Mouse (Mus musculus) midbrain, embryonic 11.5 days (tissue): ENCODE results near the gene Mcat. TPM values are rescaled to one million over a fixed set of nuclear protein-coding genes. Genes with fewer than 3 reads are reported as not detected.

ENCODE experiments used
- ATAC-seq: fragments of 200-750 bp; cut with Nextera tagmentation; 2 replicates; pipeline ENCODE4 v1.8.0; 2017; ENCODE audit warnings: moderate TSS enrichment, moderate library complexity; ENCODE audit not compliant: low FRiP score
- DNase-seq: peaks from one replicate; pipeline ENCODE4 v3.0.0; 2015; ENCODE audit warnings: low spot score; ENCODE audit errors: missing footprints
- H3K27ac ChIP-seq: fragments of 300-500 bp; sonication (generic); 2 replicates; pipeline ENCODE4 v1.5.1; 2014; ENCODE audit warnings: low read depth, low read length
- H3K27me3 ChIP-seq: fragments of 300-500 bp; sonication (generic); 2 replicates; pipeline ENCODE4 v1.6.1; 2014; ENCODE audit warnings: mild to moderate bottlenecking, low read length, moderate library complexity, mixed read lengths; ENCODE audit not compliant: control insufficient read depth, insufficient read depth
- H3K36me3 ChIP-seq: fragments of 300-500 bp; sonication (generic); 2 replicates; pipeline ENCODE4 v1.6.1; 2014; ENCODE audit warnings: mild to moderate bottlenecking, low read length, moderate library complexity, mixed read lengths; ENCODE audit not compliant: control insufficient read depth, insufficient read depth
- H3K4me1 ChIP-seq: fragments of 300-500 bp; sonication (generic); 2 replicates; pipeline ENCODE4 v1.6.1; 2014; ENCODE audit warnings: low read length; ENCODE audit not compliant: control insufficient read depth, insufficient read depth
- H3K4me2 ChIP-seq: fragments of 300-500 bp; sonication (generic); 2 replicates; pipeline ENCODE4 v1.6.1; 2014; ENCODE audit warnings: mild to moderate bottlenecking, moderate library complexity
- H3K4me3 ChIP-seq: fragments of 300-500 bp; sonication (generic); 2 replicates; pipeline ENCODE4 v1.5.1; 2014; ENCODE audit warnings: low read depth, low read length
- H3K9ac ChIP-seq: fragments of 300-500 bp; sonication (generic); 2 replicates; pipeline ENCODE4 v1.6.1; 2014; ENCODE audit warnings: low read length
- H3K9me3 ChIP-seq: fragments of 300-500 bp; sonication (generic); 2 replicates; pipeline ENCODE4 v1.6.1; 2016; ENCODE audit warnings: low read length; ENCODE audit not compliant: control insufficient read depth
- WGBS: fragments of 180-500 bp; shearing (Covaris S2); extraction: QIAGEN DNeasy Blood & Tissue Kit; methylation state at CpG from one replicate; pipeline ENCODE4 v1.1.7; 2014; 5-methylcytosine and 5-hydroxymethylcytosine counted together
- polyA plus RNA-seq: library from polyadenylated mRNA; unstranded; fragments of >200 nt; fragmentation: Nextera tagmentation; extraction: Ambion mirVana; gene quantifications from 2 replicates; pipeline ENCODE4 v1.2.1, GENCODE M21; 2014

Gene Mcat
- polyA plus RNA-seq, 1 experiment from 2014 or later, result 36.6 TPM

DNA sequence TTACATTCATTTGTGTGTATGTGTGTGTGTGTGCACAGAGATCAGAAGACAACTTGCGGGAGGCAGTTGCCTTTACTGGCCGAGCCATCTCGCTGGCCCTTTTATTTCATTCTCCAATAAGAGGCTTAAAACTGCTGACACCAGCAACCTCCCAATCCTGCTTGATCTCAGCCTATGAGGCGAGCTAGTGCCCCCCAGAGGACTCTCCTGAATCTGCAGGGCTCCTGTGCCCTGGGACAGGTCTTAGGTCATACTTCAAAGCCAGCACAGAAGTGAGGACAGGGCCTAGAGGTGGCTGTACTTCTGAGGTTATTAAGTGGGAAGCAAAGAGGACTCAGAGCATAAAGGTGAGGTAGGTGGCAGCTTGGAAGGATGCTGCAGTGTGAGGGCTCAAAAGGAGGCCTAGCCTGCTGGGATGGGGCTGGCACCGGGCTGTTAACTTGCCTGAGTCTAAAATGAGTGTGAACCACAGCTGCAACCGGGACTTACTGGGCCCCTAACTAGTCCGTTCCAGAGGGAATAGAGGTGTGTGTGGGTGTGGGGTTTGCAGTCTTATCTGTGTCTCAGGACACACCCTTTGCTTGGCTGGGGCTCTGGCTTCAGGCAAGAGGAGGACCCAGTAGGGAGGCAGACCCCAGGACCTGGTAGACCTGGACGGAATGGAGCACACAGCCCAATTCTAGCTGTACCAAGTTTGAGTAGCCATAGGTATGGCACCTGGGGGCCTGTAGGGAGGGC is 20.0 kb upstream of the Mcat start:
- no peaks in the 10 kb centered on the region; the same call in 1 of the 2 replicates for H3K9me3 ChIP-seq
- WGBS, result 67% methylated on average over 8 of the region's 8 CpGs
- H3K9ac ChIP-seq, result no peak overlapping the region
- no peaks in the 10 kb centered on the region for H3K27me3 ChIP-seq
- DNase-seq, result peak; percentile 92
- H3K4me1 ChIP-seq, result no peaks in the 10 kb centered on the region
- no peak overlapping the region for H3K27ac ChIP-seq
- ATAC-seq, result no peak
- no peak overlapping the region for H3K4me3 ChIP-seq
- peaks cover 48% of the 10 kb centered on the region for H3K36me3 ChIP-seq
- H3K4me2 ChIP-seq, result no peak overlapping the region

- DNase-seq (no peak), ATAC-seq (no peak)
- WGBS, result 84% methylated on average over 4 of the region's 4 CpGs
- Histone ChIP-seq H3K36me3 (peaks cover 50% of the 10 kb centered on the region), H3K4me3 (no peak overlapping the region), H3K27ac (no peak overlapping the region), H3K9ac (no peak overlapping the region), H3K4me2 (no peak overlapping the region), H3K27me3 (no peaks in the 10 kb centered on the region), H3K4me1 (no peaks in the 10 kb centered on the region), H3K9me3 (no peaks in the 10 kb centered on the region; the same call in 1 of the 2 replicates)
Measured at GRCm38 (mm10) chr15:83582931-83583330, 19.3 kb upstream of the Mcat start.

DNA sequence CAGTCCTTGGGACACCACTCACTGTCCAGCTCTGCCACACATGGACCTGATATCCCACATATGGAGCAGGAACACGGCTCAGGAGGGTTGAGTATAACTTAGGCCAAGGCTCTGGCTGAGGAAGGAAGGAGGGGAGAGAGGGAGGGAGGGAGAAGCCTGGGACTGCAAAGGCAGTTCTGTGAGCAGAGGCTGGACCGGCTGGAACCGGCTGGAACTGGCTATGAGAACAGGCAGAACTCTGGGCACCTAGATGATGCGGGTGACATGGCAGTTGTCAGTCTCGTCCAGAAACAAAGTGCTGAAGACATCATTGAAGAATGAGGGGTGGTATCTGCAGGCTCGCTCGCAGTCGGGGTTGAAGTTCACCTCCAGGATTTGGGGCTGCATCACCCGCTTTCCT is 13.1 kb upstream of the Mcat start:
- H3K9me3 ChIP-seq, result no peaks in the 10 kb centered on the region
- WGBS, result 94% methylated on average over 9 of the region's 9 CpGs
- no peaks in the 10 kb centered on the region for H3K27me3 ChIP-seq
- no peaks in the 10 kb centered on the region for H3K4me1 ChIP-seq
- DNase-seq (no peak), ATAC-seq (no peak)
- H3K9ac ChIP-seq, result no peak overlapping the region
- no peak overlapping the region for H3K4me3 ChIP-seq
- no peak overlapping the region for H3K27ac ChIP-seq
- no peak overlapping the region for H3K4me2 ChIP-seq
- H3K36me3 ChIP-seq, result peaks cover 36% of the 10 kb centered on the region

DNA sequence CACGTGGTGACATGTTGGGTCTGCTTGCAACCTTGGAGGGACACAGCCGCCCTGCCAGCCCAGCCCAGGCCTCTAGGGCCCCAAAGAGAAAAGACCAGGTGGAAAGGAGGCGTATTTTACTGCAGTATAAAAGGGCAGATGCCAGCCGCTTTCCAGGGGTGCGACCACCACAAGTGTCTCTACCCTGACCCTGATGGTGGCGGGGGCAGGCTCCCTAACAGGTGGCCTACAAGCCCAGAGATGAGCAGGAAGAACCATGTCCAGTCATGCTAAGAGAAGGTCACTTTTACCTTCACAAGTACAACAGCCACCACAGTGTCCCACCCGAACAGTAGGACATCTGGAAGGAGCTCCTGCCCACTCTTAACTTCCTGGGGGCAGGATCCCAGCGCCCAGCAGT is 12.0 kb upstream of the Mcat start:
- Histone ChIP-seq H3K36me3 (peaks cover 29% of the 10 kb centered on the region), H3K27me3 (no peaks in the 10 kb centered on the region), H3K9ac (no peak overlapping the region), H3K9me3 (no peaks in the 10 kb centered on the region), H3K27ac (no peak overlapping the region), H3K4me3 (no peak overlapping the region), H3K4me2 (no peak overlapping the region), H3K4me1 (no peaks in the 10 kb centered on the region)
- DNase-seq (no peak), ATAC-seq (no peak)
- 89% methylated on average over 8 of the region's 8 CpGs for WGBS

- WGBS, result 94% methylated on average over 6 of the region's 6 CpGs
- no peaks in the 10 kb centered on the region for H3K9me3 ChIP-seq
- DNase-seq (no peak), ATAC-seq (no peak)
- H3K4me3 ChIP-seq, result no peak overlapping the region
- H3K4me2 ChIP-seq, result no peak overlapping the region
- no peaks in the 10 kb centered on the region for H3K4me1 ChIP-seq
- H3K9ac ChIP-seq, result no peak overlapping the region
- H3K36me3 ChIP-seq, result peaks cover 22% of the 10 kb centered on the region
- no peak overlapping the region for H3K27ac ChIP-seq
- no peaks in the 10 kb centered on the region for H3K27me3 ChIP-seq
Measured at GRCm38 (mm10) chr15:83574731-83575351, 11.3 kb upstream of the Mcat start.

GRCm38 (mm10) chr15:83573606-83574005 is 10.0 kb upstream of the Mcat start:
- no peaks in the 10 kb centered on the region for H3K4me1 ChIP-seq
- H3K4me2 ChIP-seq, result no peak overlapping the region
- peaks cover 17% of the 10 kb centered on the region for H3K36me3 ChIP-seq
- no peak overlapping the region for H3K9ac ChIP-seq
- no peaks in the 10 kb centered on the region for H3K9me3 ChIP-seq
- H3K4me3 ChIP-seq, result no peak overlapping the region
- H3K27ac ChIP-seq, result no peak overlapping the region
- DNase-seq, result no peak
- WGBS, result 97% methylated on average over 12 of the region's 12 CpGs
- H3K27me3 ChIP-seq, result no peaks in the 10 kb centered on the region
- no peak for ATAC-seq

DNA sequence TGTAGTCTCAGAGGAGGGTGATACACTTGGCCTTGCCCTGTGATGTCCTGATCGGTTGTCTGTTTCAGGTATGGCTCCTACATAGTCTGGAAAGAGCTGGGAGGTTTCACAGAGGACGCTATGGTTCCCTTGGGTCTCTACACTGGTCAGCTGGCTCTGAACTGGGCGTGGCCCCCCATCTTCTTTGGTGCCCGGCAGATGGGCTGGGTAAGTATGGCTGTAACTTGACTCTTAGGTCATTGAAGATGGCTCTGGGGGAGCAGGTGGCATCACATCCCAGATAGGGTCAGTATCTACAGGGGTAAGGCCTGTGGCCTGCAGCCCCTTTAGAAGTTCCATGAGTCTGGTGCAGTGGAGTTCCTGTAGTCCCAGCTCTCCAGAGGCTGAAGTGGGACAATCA is 8.5 kb upstream of the Mcat start:
- H3K27me3 ChIP-seq, result no peaks in the 10 kb centered on the region; the same call in 1 of the 2 replicates
- WGBS, result 88% methylated on average over 4 of the region's 4 CpGs
- no peaks in the 10 kb centered on the region for H3K9me3 ChIP-seq
- H3K36me3 ChIP-seq, result 0 out of 2 replicates have a peak, but pooled peaks cover 10% of the 10 kb centered on the region
- DNase-seq (no peak), ATAC-seq (no peak)
- no peak overlapping the region for H3K4me3 ChIP-seq
- no peaks in the 10 kb centered on the region for H3K4me1 ChIP-seq
- no peak overlapping the region for H3K4me2 ChIP-seq
- H3K27ac ChIP-seq, result no peak overlapping the region
- no peak overlapping the region for H3K9ac ChIP-seq

DNA sequence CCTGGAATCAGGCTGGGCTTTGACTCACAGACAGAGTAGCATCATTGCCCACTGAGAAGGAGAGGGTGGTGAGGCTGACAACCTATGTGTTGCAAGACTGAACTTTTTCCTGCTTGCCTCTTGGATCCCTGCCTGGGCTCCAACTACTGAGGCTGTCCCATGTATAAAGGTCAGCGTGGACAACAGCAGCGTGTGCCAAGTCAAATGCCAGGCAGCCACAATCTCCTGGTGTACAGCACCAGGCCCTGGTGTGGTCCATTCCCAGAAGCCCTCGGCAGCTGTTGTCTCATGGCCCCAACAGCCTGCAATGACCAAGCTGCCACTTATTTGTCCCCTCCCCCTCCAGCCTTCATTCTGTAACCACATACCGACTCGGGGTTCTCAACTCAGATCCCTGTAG is 8.0 kb upstream of the Mcat start:
- H3K4me2 ChIP-seq, result no peak overlapping the region
- ATAC-seq, result no peak
- no peaks in the 10 kb centered on the region for H3K4me1 ChIP-seq
- WGBS, result 85% methylated on average over 5 of the region's 5 CpGs
- no peaks in the 10 kb centered on the region for H3K9me3 ChIP-seq
- H3K4me3 ChIP-seq, result no peak overlapping the region
- no peak overlapping the region for H3K27ac ChIP-seq
- H3K9ac ChIP-seq, result no peak overlapping the region
- H3K36me3 ChIP-seq, result 0 out of 2 replicates have a peak, but pooled peaks cover 10% of the 10 kb centered on the region
- no peaks in the 10 kb centered on the region; the same call in 1 of the 2 replicates for H3K27me3 ChIP-seq
- no peak for DNase-seq

GRCm38 (mm10) chr15:83570641-83571040 is 7.1 kb upstream of the Mcat start:
- DNase-seq (no peak), ATAC-seq (no peak)
- Histone ChIP-seq H3K36me3 (0 out of 2 replicates have a peak, but pooled peaks cover 5% of the 10 kb centered on the region), H3K4me1 (no peaks in the 10 kb centered on the region), H3K9ac (no peak overlapping the region), H3K27ac (no peak overlapping the region), H3K4me2 (no peak overlapping the region), H3K27me3 (no peaks in the 10 kb centered on the region; the same call in 1 of the 2 replicates), H3K9me3 (no peaks in the 10 kb centered on the region), H3K4me3 (no peak overlapping the region)
- WGBS, result 73% methylated on average over 2 of the region's 2 CpGs
